Mouse (Mus musculus) myocyte (in vitro differentiated cells): ENCODE measurements around the gene Dcp1b. TPM values are rescaled to one million over a fixed set of nuclear protein-coding genes. Genes with fewer than 3 reads are reported as not detected.

ENCODE experiments used
- H3K27me3 ChIP-seq: one replicate; pipeline ENCODE4 v1.6.1; 2011; ENCODE audit not compliant: control insufficient read depth, insufficient read depth, insufficient read length
- H3K36me3 ChIP-seq: one replicate; pipeline ENCODE4 v1.6.1; 2011; ENCODE audit not compliant: control insufficient read depth, insufficient read depth
- H3K4me2 ChIP-seq: one replicate; pipeline ENCODE4 v1.6.1; 2011; ENCODE audit warnings: low read depth, control low read depth
- H3K4me3 ChIP-seq: one replicate; pipeline ENCODE4 v1.5.1; 2011; ENCODE audit warnings: mild to moderate bottlenecking, control low read depth, moderate library complexity
- H3K79me2 ChIP-seq: one replicate; pipeline ENCODE4 v1.6.1; 2011; ENCODE audit not compliant: control insufficient read depth, insufficient read depth
- H3ac ChIP-seq: one replicate; pipeline ENCODE4 v1.6.1; 2011; ENCODE audit not compliant: control insufficient read depth, insufficient read length
- CEBPB ChIP-seq: IDR thresholded peaks from 2 replicates; pipeline ENCODE4 v1.6.1; 2011; ENCODE audit warnings: mild to moderate bottlenecking, moderate library complexity; ENCODE audit not compliant: poor library complexity, insufficient read depth, severe bottlenecking
- E2F4 ChIP-seq: IDR thresholded peaks from one replicate; pipeline ENCODE4 v1.6.1; 2011; ENCODE audit warnings: mild to moderate bottlenecking, control low read depth, moderate library complexity; ENCODE audit not compliant: insufficient read depth
- MAX ChIP-seq: IDR thresholded peaks from one replicate; pipeline ENCODE4 v1.6.1; 2011; ENCODE audit warnings: low read depth, mild to moderate bottlenecking, control low read depth
- MYOD1 ChIP-seq, 3 experiments: IDR thresholded peaks; one replicate each; pipeline ENCODE4 v1.6.1; 2011; ENCODE audit warnings: control low read depth in 2 of 3, low read depth in 2 of 3, mild to moderate bottlenecking in 2 of 3, moderate library complexity in 1 of 3; ENCODE audit not compliant: insufficient read length in 2 of 3, control insufficient read depth in 1 of 3
- MYOG ChIP-seq, 3 experiments: IDR thresholded peaks; one replicate each; pipeline ENCODE4 v1.6.1; 2011; ENCODE audit warnings: control low read depth in 2 of 3, low read depth in 2 of 3, mild to moderate bottlenecking in 2 of 3; ENCODE audit not compliant: insufficient read length in 2 of 3, control insufficient read depth in 1 of 3, insufficient read depth in 1 of 3
- POLR2A ChIP-seq: IDR thresholded peaks from one replicate; pipeline ENCODE4 v1.6.1; 2011; ENCODE audit warnings: low read depth, mild to moderate bottlenecking, control low read depth, moderate library complexity; ENCODE audit not compliant: insufficient read length
- POLR2AphosphoS2 ChIP-seq: IDR thresholded peaks from one replicate; pipeline ENCODE4 v1.6.1; 2011; ENCODE audit warnings: low read depth, control low read depth; ENCODE audit not compliant: insufficient read length
- REST ChIP-seq: IDR thresholded peaks from one replicate; pipeline ENCODE4 v1.6.1; 2011; ENCODE audit warnings: mild to moderate bottlenecking, control low read depth, moderate library complexity; ENCODE audit not compliant: insufficient read depth, insufficient read length
- SRF ChIP-seq: IDR thresholded peaks from one replicate; pipeline ENCODE4 v1.6.1; 2011; ENCODE audit warnings: low read depth; ENCODE audit not compliant: control insufficient read depth, insufficient read length
- TCF12 ChIP-seq: IDR thresholded peaks from one replicate; pipeline ENCODE4 v1.6.1; 2011; ENCODE audit warnings: mild to moderate bottlenecking, control low read depth; ENCODE audit not compliant: poor library complexity, insufficient read depth, severe bottlenecking
- TCF3 ChIP-seq: IDR thresholded peaks from one replicate; pipeline ENCODE4 v1.6.1; 2011; ENCODE audit warnings: low read depth, control low read depth; ENCODE audit not compliant: insufficient read length
- USF1 ChIP-seq: IDR thresholded peaks from one replicate; pipeline ENCODE4 v1.6.1; 2011; ENCODE audit warnings: low read depth, mild to moderate bottlenecking, control low read depth, moderate library complexity
- polyA plus RNA-seq: library from polyadenylated mRNA; unstranded; fragments of >200 nt; fragmentation: generic; extraction: Trizol; gene quantifications from one replicate; pipeline ENCODE4 v1.2.1, GENCODE M21; 2012; ENCODE audit warnings: missing spikeins

Dcp1b gene
- polyA plus RNA-seq, 1 experiment = 2.8 TPM

DNA sequence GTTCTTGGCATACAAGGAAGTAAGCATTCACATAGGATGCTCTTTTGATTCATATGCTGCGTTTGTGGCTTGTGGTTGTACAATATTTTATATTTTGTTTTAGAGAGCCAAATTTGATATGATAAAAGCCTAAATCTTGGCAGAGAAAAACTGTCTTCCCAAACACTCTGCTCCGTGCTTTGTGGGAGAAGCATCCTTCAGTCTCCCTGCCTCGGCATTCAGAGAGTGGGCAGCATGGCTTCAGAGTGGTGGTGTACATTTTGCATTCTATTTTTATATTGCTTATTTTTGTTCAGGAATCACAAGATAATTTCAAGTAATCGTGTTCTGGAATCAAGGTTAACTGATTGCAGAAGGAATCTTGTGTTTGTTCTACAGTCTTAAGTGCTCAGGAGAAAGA is 16.4 kb downstream of the Dcp1b start:
- H3K27me3 ChIP-seq = no peaks in the 10 kb centered on the region
- H3K4me2 ChIP-seq = no peak overlapping the region
- no peaks in the 10 kb centered on the region for H3K79me2 ChIP-seq
- H3K36me3 ChIP-seq = no peaks in the 10 kb centered on the region
- H3K4me3 ChIP-seq = no peak overlapping the region
- H3ac ChIP-seq = no peak overlapping the region
- no peak for TF ChIP-seq E2F4
- no peak for TF ChIP-seq CEBPB
- no peak for TF ChIP-seq TCF3
- no peak for TF ChIP-seq MAX
- TF ChIP-seq REST = no peak
- no peak for TF ChIP-seq POLR2AphosphoS2
- TF ChIP-seq USF1 = no peak
- TF ChIP-seq MYOG (IDR thresholded peaks at IDR 0.05; ENCODE audit: control insufficient read depth in 1 of 3, insufficient read depth in 1 of 3, insufficient read length in 2 of 3, low read depth in 2 of 3) = no peak
- TF ChIP-seq MYOD1 (IDR thresholded peaks at IDR 0.05; ENCODE audit: control insufficient read depth in 1 of 3, insufficient read length in 2 of 3, low read depth in 2 of 3) = no peak
- no peak for TF ChIP-seq TCF12
- no peak for TF ChIP-seq POLR2A
- TF ChIP-seq SRF = no peak

GRCm38 (mm10) chr6:119193571-119194154 is 18.6 kb downstream of the Dcp1b start:
- no peaks in the 10 kb centered on the region for H3K79me2 ChIP-seq
- H3ac ChIP-seq = no peak overlapping the region
- no peaks in the 10 kb centered on the region for H3K36me3 ChIP-seq
- H3K27me3 ChIP-seq = no peaks in the 10 kb centered on the region
- no peak overlapping the region for H3K4me3 ChIP-seq
- TF ChIP-seq MAX (no peak), CEBPB (no peak), TCF12 (no peak), USF1 (no peak), POLR2A (no peak), REST (no peak), MYOD1 (IDR thresholded peaks at IDR 0.05; ENCODE audit: control insufficient read depth in 1 of 3, insufficient read length in 2 of 3, low read depth in 2 of 3) (no peak), MYOG (IDR thresholded peaks at IDR 0.05; ENCODE audit: control insufficient read depth in 1 of 3, insufficient read depth in 1 of 3, insufficient read length in 2 of 3, low read depth in 2 of 3) (no peak), TCF3 (no peak), E2F4 (no peak), POLR2AphosphoS2 (no peak), SRF (no peak)
- no peak overlapping the region for H3K4me2 ChIP-seq

GRCm38 (mm10) chr6:119194161-119194560 is 19.1 kb downstream of the Dcp1b start:
- TF ChIP-seq POLR2A (no peak), REST (no peak), TCF12 (no peak), MAX (no peak), POLR2AphosphoS2 (no peak), TCF3 (no peak), USF1 (no peak), MYOD1 (IDR thresholded peaks at IDR 0.05; ENCODE audit: control insufficient read depth in 1 of 3, insufficient read length in 2 of 3, low read depth in 2 of 3) (no peak), E2F4 (no peak), CEBPB (no peak), MYOG (IDR thresholded peaks at IDR 0.05; ENCODE audit: control insufficient read depth in 1 of 3, insufficient read depth in 1 of 3, insufficient read length in 2 of 3, low read depth in 2 of 3) (no peak)
- no peak overlapping the region for H3K4me2 ChIP-seq
- H3K79me2 ChIP-seq = no peaks in the 10 kb centered on the region
- no peak overlapping the region for H3ac ChIP-seq
- H3K27me3 ChIP-seq = no peaks in the 10 kb centered on the region
- H3K4me3 ChIP-seq = no peak overlapping the region
- no peaks in the 10 kb centered on the region for H3K36me3 ChIP-seq

GRCm38 (mm10) chr6:119194601-119195000 is 19.5 kb downstream of the Dcp1b start:
- H3K79me2 ChIP-seq = no peaks in the 10 kb centered on the region
- H3K27me3 ChIP-seq = no peaks in the 10 kb centered on the region
- H3K4me3 ChIP-seq = no peak overlapping the region
- H3K4me2 ChIP-seq = no peak overlapping the region
- TF ChIP-seq CEBPB = no peak
- TF ChIP-seq REST = no peak
- no peak for TF ChIP-seq TCF3
- TF ChIP-seq E2F4 = no peak
- no peak for TF ChIP-seq SRF
- TF ChIP-seq MYOG (IDR thresholded peaks at IDR 0.05; ENCODE audit: control insufficient read depth in 1 of 3, insufficient read depth in 1 of 3, insufficient read length in 2 of 3, low read depth in 2 of 3) = no peak
- TF ChIP-seq POLR2A = no peak
- TF ChIP-seq USF1 = no peak
- no peak for TF ChIP-seq POLR2AphosphoS2
- no peak for TF ChIP-seq TCF12
- TF ChIP-seq MAX = no peak
- TF ChIP-seq MYOD1 (IDR thresholded peaks at IDR 0.05; ENCODE audit: control insufficient read depth in 1 of 3, insufficient read length in 2 of 3, low read depth in 2 of 3) = no peak
- no peak overlapping the region for H3ac ChIP-seq
- H3K36me3 ChIP-seq = no peaks in the 10 kb centered on the region
